Mouse (Mus musculus): ENCODE data around the gene Gnb3. TPM values are rescaled to one million over a fixed set of nuclear protein-coding genes. Genes with fewer than 3 reads are reported as not detected.

Gnb3 gene
- polyA plus RNA-seq, 1 experiment from 2014 or later: 1.2 TPM

GRCm38 (mm10) chr6:124790121-124790520 is 50.0 kb downstream of the Gnb3 start:
- no peaks in the 10 kb centered on the region for H3K4me1 ChIP-seq (replicated peaks; ENCODE audit: insufficient read depth, low read length)
- WGBS: 29% methylated on average over 4 of the region's 4 CpGs
- H3K27me3 ChIP-seq (ENCODE audit: insufficient read depth, low read length): no peaks in the 10 kb centered on the region
- 0 out of 2 replicates have a peak, but pooled peaks have one; percentile 23 for ATAC-seq (replicated peaks; ENCODE audit: low FRiP score, low read depth)
- no peak overlapping the region for H3K9ac ChIP-seq (ENCODE audit: low read depth, low read length)
- H3K36me3 ChIP-seq (ENCODE audit: insufficient read depth, low read length): no peaks in the 10 kb centered on the region
- peak; percentile 89 for DNase-seq (ENCODE audit: low spot score)
- no peak overlapping the region for H3K4me2 ChIP-seq (ENCODE audit: low read length)
- no peak for TF ChIP-seq CTCF (IDR thresholded peaks at IDR 0.05; ENCODE audit: low read depth)
- H3K4me3 ChIP-seq (replicated peaks; ENCODE audit: low read depth, low read length): no peak overlapping the region
- H3K27ac ChIP-seq: peak overlapping the region; percentile 50; the same call in 1 of the 2 replicates
- H3K9me3 ChIP-seq (replicated peaks; ENCODE audit: low read length): no peaks in the 10 kb centered on the region

GRCm38 (mm10) chr6:124789519-124789918 is 50.6 kb downstream of the Gnb3 start:
- DNase-seq (ENCODE audit: low spot score) (no peak), ATAC-seq (replicated peaks; ENCODE audit: low FRiP score, low read depth) (0 out of 2 replicates have a peak, but pooled peaks have one; percentile 27)
- Histone ChIP-seq H3K4me1 (replicated peaks; ENCODE audit: insufficient read depth, low read length) (no peaks in the 10 kb centered on the region), H3K9me3 (replicated peaks; ENCODE audit: low read length) (no peaks in the 10 kb centered on the region), H3K27ac (0 out of 2 replicates have a peak overlapping the region, but pooled peaks have one; percentile 21), H3K4me2 (ENCODE audit: low read length) (no peak overlapping the region), H3K27me3 (ENCODE audit: insufficient read depth, low read length) (no peaks in the 10 kb centered on the region), H3K4me3 (replicated peaks; ENCODE audit: low read depth, low read length) (no peak overlapping the region), H3K9ac (ENCODE audit: low read depth, low read length) (no peak overlapping the region), H3K36me3 (ENCODE audit: insufficient read depth, low read length) (no peaks in the 10 kb centered on the region)
- WGBS: 75% methylated on average over 4 of the region's 4 CpGs
- no peak for TF ChIP-seq CTCF (IDR thresholded peaks at IDR 0.05; ENCODE audit: low read depth)

- Histone ChIP-seq H3K4me1 (replicated peaks; ENCODE audit: insufficient read depth, low read length) (no peaks in the 10 kb centered on the region), H3K9me3 (replicated peaks; ENCODE audit: low read length) (no peaks in the 10 kb centered on the region), H3K27ac (no peak overlapping the region), H3K9ac (ENCODE audit: low read depth, low read length) (no peak overlapping the region), H3K27me3 (ENCODE audit: insufficient read depth, low read length) (no peaks in the 10 kb centered on the region), H3K4me2 (ENCODE audit: low read length) (no peak overlapping the region), H3K36me3 (ENCODE audit: insufficient read depth, low read length) (no peaks in the 10 kb centered on the region), H3K4me3 (replicated peaks; ENCODE audit: low read depth, low read length) (no peak overlapping the region)
- ATAC-seq (replicated peaks; ENCODE audit: low FRiP score, low read depth) (no peak), DNase-seq (ENCODE audit: low spot score) (no peak)
- 73% methylated on average over 10 of the region's 10 CpGs for WGBS
- TF ChIP-seq CTCF (IDR thresholded peaks at IDR 0.05; ENCODE audit: low read depth): no peak
Measured at GRCm38 (mm10) chr6:124787722-124788121, 52.4 kb downstream of the Gnb3 start.

- WGBS: 38% methylated on average over 8 of the region's 8 CpGs
- no peaks in the 10 kb centered on the region for H3K4me1 ChIP-seq (replicated peaks; ENCODE audit: insufficient read depth, low read length)
- H3K4me2 ChIP-seq (ENCODE audit: low read length): no peak overlapping the region
- no peaks in the 10 kb centered on the region for H3K9me3 ChIP-seq (replicated peaks; ENCODE audit: low read length)
- H3K9ac ChIP-seq (ENCODE audit: low read depth, low read length): no peak overlapping the region
- ATAC-seq (replicated peaks; ENCODE audit: low FRiP score, low read depth) (0 out of 2 replicates have a peak, but pooled peaks have one; percentile 41), DNase-seq (ENCODE audit: low spot score) (peak; percentile 44)
- no peak overlapping the region for H3K4me3 ChIP-seq (replicated peaks; ENCODE audit: low read depth, low read length)
- no peak for TF ChIP-seq CTCF (IDR thresholded peaks at IDR 0.05; ENCODE audit: low read depth)
- no peak overlapping the region for H3K27ac ChIP-seq
- H3K36me3 ChIP-seq (ENCODE audit: insufficient read depth, low read length): no peaks in the 10 kb centered on the region
- no peaks in the 10 kb centered on the region for H3K27me3 ChIP-seq (ENCODE audit: insufficient read depth, low read length)
Measured at GRCm38 (mm10) chr6:124786756-124787420, 53.2 kb downstream of the Gnb3 start.

Other genes starting within 250 kb of the Gnb3 start
- 0.34 and 0.51 TPM in 2 replicates for gene C1s2, start 204.2 kb downstream of the Gnb3 start, polyA plus RNA-seq (2015; fragmentation: Nextera tagmentation; extraction: Ambion mirVana)
- gene Lpcat3, start 177.2 kb downstream of the Gnb3 start, polyA plus RNA-seq (2015; fragmentation: Nextera tagmentation; extraction: Ambion mirVana): 90.6 and 93.4 TPM in 2 replicates
- gene Emg1, start 128.1 kb downstream of the Gnb3 start, polyA plus RNA-seq (2015; fragmentation: Nextera tagmentation; extraction: Ambion mirVana): 166 and 183 TPM in 2 replicates
- 404 and 411 TPM in 2 replicates for gene Phb2, start 127.9 kb downstream of the Gnb3 start, polyA plus RNA-seq (2015; fragmentation: Nextera tagmentation; extraction: Ambion mirVana)
- gene Ptpn6, start 101.6 kb downstream of the Gnb3 start, polyA plus RNA-seq (2015; fragmentation: Nextera tagmentation; extraction: Ambion mirVana): 13.0 and 13.6 TPM in 2 replicates
- gene Grcc10, start 98.9 kb downstream of the Gnb3 start, polyA plus RNA-seq (2015; fragmentation: Nextera tagmentation; extraction: Ambion mirVana): 549 and 600 TPM in 2 replicates
- gene Gm45234, start 84.3 kb downstream of the Gnb3 start, polyA plus RNA-seq (2015; fragmentation: Nextera tagmentation; extraction: Ambion mirVana): not detected in 2 replicates
- gene Atn1, start 83.8 kb downstream of the Gnb3 start, polyA plus RNA-seq (2015; fragmentation: Nextera tagmentation; extraction: Ambion mirVana): 13.0 and 13.7 TPM in 2 replicates
- gene Eno2, start 70.6 kb downstream of the Gnb3 start, polyA plus RNA-seq (2015; fragmentation: Nextera tagmentation; extraction: Ambion mirVana): 7.6 TPM in 2 replicates
- 0.43 and 0.59 TPM in 2 replicates for gene Lrrc23, start 60.5 kb downstream of the Gnb3 start, polyA plus RNA-seq (2015; fragmentation: Nextera tagmentation; extraction: Ambion mirVana)
- 26.1 and 27.4 TPM in 2 replicates for gene Spsb2, start 31.6 kb downstream of the Gnb3 start, polyA plus RNA-seq (2015; fragmentation: Nextera tagmentation; extraction: Ambion mirVana)
- 664 and 686 TPM in 2 replicates for gene Tpi1, start 26.0 kb downstream of the Gnb3 start, polyA plus RNA-seq (2015; fragmentation: Nextera tagmentation; extraction: Ambion mirVana)
- gene Usp5, start 10.8 kb downstream of the Gnb3 start, polyA plus RNA-seq (2015; fragmentation: Nextera tagmentation; extraction: Ambion mirVana): 96.6 and 106 TPM in 2 replicates
- 85.1 and 91.2 TPM in 2 replicates for gene Cdca3, start 10.7 kb downstream of the Gnb3 start, polyA plus RNA-seq (2015; fragmentation: Nextera tagmentation; extraction: Ambion mirVana)
- 14.7 and 14.8 TPM in 2 replicates for gene P3h3, start 17.5 kb upstream of the Gnb3 start, polyA plus RNA-seq (2015; fragmentation: Nextera tagmentation; extraction: Ambion mirVana)
- 1.5 and 2.2 TPM in 2 replicates for gene Gpr162, start 23.7 kb upstream of the Gnb3 start, polyA plus RNA-seq (2015; fragmentation: Nextera tagmentation; extraction: Ambion mirVana)
- gene Cd4, start 47.9 kb upstream of the Gnb3 start, polyA plus RNA-seq (2015; fragmentation: Nextera tagmentation; extraction: Ambion mirVana): 0.24 and 0.28 TPM in 2 replicates
- 2.5 and 2.9 TPM in 2 replicates for gene Lag3, start 71.4 kb upstream of the Gnb3 start, polyA plus RNA-seq (2015; fragmentation: Nextera tagmentation; extraction: Ambion mirVana)
- 359 and 399 TPM in 2 replicates for gene Ptms, start 79.8 kb upstream of the Gnb3 start, polyA plus RNA-seq (2015; fragmentation: Nextera tagmentation; extraction: Ambion mirVana)
- 348 and 352 TPM in 2 replicates for gene Mlf2, start 91.1 kb upstream of the Gnb3 start, polyA plus RNA-seq (2015; fragmentation: Nextera tagmentation; extraction: Ambion mirVana)
- 153 and 157 TPM in 2 replicates for gene Cops7a, start 125.3 kb upstream of the Gnb3 start, polyA plus RNA-seq (2015; fragmentation: Nextera tagmentation; extraction: Ambion mirVana)
- 2.0 and 2.1 TPM in 2 replicates for gene Pianp, start 156.4 kb upstream of the Gnb3 start, polyA plus RNA-seq (2015; fragmentation: Nextera tagmentation; extraction: Ambion mirVana)
- 11.3 and 11.4 TPM in 2 replicates for gene Zfp384, start 168.9 kb upstream of the Gnb3 start, polyA plus RNA-seq (2015; fragmentation: Nextera tagmentation; extraction: Ambion mirVana)
- gene Ing4, start 199.5 kb upstream of the Gnb3 start, polyA plus RNA-seq (2015; fragmentation: Nextera tagmentation; extraction: Ambion mirVana): 118 and 119 TPM in 2 replicates
- gene Acrbp, start 209.4 kb upstream of the Gnb3 start, polyA plus RNA-seq (2015; fragmentation: Nextera tagmentation; extraction: Ambion mirVana): 4.2 and 4.5 TPM in 2 replicates
- 0.29 and 0.30 TPM in 2 replicates for gene Lpar5, start 227.6 kb upstream of the Gnb3 start, polyA plus RNA-seq (2015; fragmentation: Nextera tagmentation; extraction: Ambion mirVana)

Measured in kidney, postnatal 0 days (tissue).